Mouse (Mus musculus) liver, embryonic 14.5 days (tissue): ENCODE results near the gene Tfip11. TPM values are rescaled to one million over a fixed set of nuclear protein-coding genes. Genes with fewer than 3 reads are reported as not detected.
A peak's percentile ranks its signal among the peaks of the same experiment; 100 is the strongest.

Experiments used
- ATAC-seq: fragments of 200-750 bp; cut with Nextera tagmentation; 2 replicates; pipeline ENCODE4 v1.8.0; 2017; ENCODE audit warnings: moderate number of reproducible peaks, mild to moderate bottlenecking, moderate library complexity; ENCODE audit not compliant: insufficient read depth
- DNase-seq, 3 experiments: peaks; one replicate each; pipeline ENCODE4 v3.0.0-alpha.2; 2012 to 2013; ENCODE audit warnings: low read depth in 3 of 3, low spot score in 3 of 3
- H3K27ac ChIP-seq: fragments of 300-500 bp; sonication (generic); 2 replicates; pipeline ENCODE4 v1.5.1; 2014; ENCODE audit warnings: moderate library complexity, mild to moderate bottlenecking, control low read depth, inconsistent platforms
- H3K27me3 ChIP-seq: fragments of 300-500 bp; sonication (generic); 2 replicates; pipeline ENCODE4 v1.6.1; 2014; ENCODE audit warnings: mild to moderate bottlenecking, low read length, moderate library complexity; ENCODE audit not compliant: control insufficient read depth, insufficient read depth
- H3K36me3 ChIP-seq: fragments of 300-500 bp; sonication (generic); replicated peaks from 2 replicates; pipeline ENCODE4 v1.6.1; 2014; ENCODE audit warnings: low read depth; ENCODE audit not compliant: control insufficient read depth, insufficient read depth
- H3K4me1 ChIP-seq, 2 experiments: fragments of 200-500 bp in 1 of 2; fragments of 300-500 bp in 1 of 2; sonication (generic) in 1 of 2; replicated peaks; 2 replicates each; pipeline ENCODE4 v1.6.1; 2012 to 2014; ENCODE audit warnings: antibody characterized with exemption in 1 of 2, inconsistent platforms in 1 of 2, low read length in 1 of 2; ENCODE audit not compliant: control insufficient read depth in 2 of 2, insufficient read depth in 2 of 2
- H3K4me2 ChIP-seq: fragments of 300-500 bp; sonication (generic); 2 replicates; pipeline ENCODE4 v1.6.1; 2014; ENCODE audit warnings: low read depth, mild to moderate bottlenecking, control low read depth, moderate library complexity
- H3K4me3 ChIP-seq, 2 experiments: fragments of 200-500 bp in 1 of 2; fragments of 300-500 bp in 1 of 2; sonication (generic) in 1 of 2; 2 replicates each; pipeline ENCODE4 v1.5.1; 2012 to 2014; ENCODE audit warnings: low read depth in 2 of 2, low read length in 2 of 2, mild to moderate bottlenecking in 2 of 2, control low read depth in 1 of 2, inconsistent platforms in 1 of 2, moderate library complexity in 1 of 2; ENCODE audit not compliant: insufficient read depth in 1 of 2
- H3K9ac ChIP-seq: fragments of 300-500 bp; sonication (generic); replicated peaks from 2 replicates; pipeline ENCODE4 v1.6.1; 2014; ENCODE audit warnings: mild to moderate bottlenecking, control low read depth, moderate library complexity
- H3K9me3 ChIP-seq: fragments of 300-500 bp; sonication (generic); 2 replicates; pipeline ENCODE4 v1.6.1; 2016; ENCODE audit warnings: low read length, mixed read lengths; ENCODE audit not compliant: control insufficient read depth
- CTCF ChIP-seq: IDR thresholded peaks from 2 replicates; pipeline ENCODE4 v1.5.1; 2016; ENCODE audit warnings: antibody characterized with exemption, low read depth, control low read depth
- EP300 ChIP-seq: IDR thresholded peaks from 2 replicates; pipeline ENCODE4 v1.6.1; 2016; ENCODE audit warnings: antibody characterized with exemption, low read depth
- WGBS: fragments of 180-500 bp; shearing (Covaris S2); extraction: QIAGEN DNeasy Blood & Tissue Kit; methylation state at CpG from one replicate; pipeline ENCODE4 v1.1.7; 2014; ENCODE audit not compliant: insufficient replicate concordance; 5-methylcytosine and 5-hydroxymethylcytosine counted together
- polyA plus RNA-seq, 2 experiments: library from polyadenylated mRNA; depleted of rRNA in 1 of 2; stranded (reverse) in 1 of 2; unstranded in 1 of 2; fragments of >200 nt; fragmentation: Nextera tagmentation in 1 of 2; extraction: Ambion mirVana in 1 of 2; gene quantifications; 2 replicates each; pipeline versions ENCODE4 v1.2.1 to v1.2.3; 2012 to 2014

Tfip11 gene
- polyA plus RNA-seq, 2 experiments: 8.0 to 11.6 TPM

GRCm38 (mm10) chr5:112327854-112328253 is 1.7 kb downstream of the Tfip11 start:
- DNase-seq: no peak
- no peaks in the 10 kb centered on the region for H3K27me3 ChIP-seq
- H3K4me3 ChIP-seq: no peak overlapping the region
- H3K9me3 ChIP-seq: no peaks in the 10 kb centered on the region
- H3K36me3 ChIP-seq: peaks cover 21% of the 10 kb centered on the region
- 86% methylated on average over 15 of the region's 15 CpGs for WGBS
- H3K4me1 ChIP-seq: peaks cover 18 to 20% of the 10 kb centered on the region in 2 experiments
- no peak overlapping the region for H3K27ac ChIP-seq
- TF ChIP-seq EP300 (no peak), CTCF (no peak)
- no peak overlapping the region for H3K4me2 ChIP-seq
- no peak for ATAC-seq
- H3K9ac ChIP-seq: no peak overlapping the region

- Histone ChIP-seq H3K4me3 (no peak overlapping the region), H3K27me3 (no peaks in the 10 kb centered on the region), H3K4me1 (peaks cover 11 to 12% of the 10 kb centered on the region in 2 experiments), H3K9me3 (no peaks in the 10 kb centered on the region), H3K4me2 (no peak overlapping the region), H3K27ac (no peak overlapping the region), H3K9ac (no peak overlapping the region), H3K36me3 (peaks cover 35% of the 10 kb centered on the region)
- 84% methylated on average over 14 of the region's 14 CpGs for WGBS
- TF ChIP-seq CTCF: no peak
- no peak for TF ChIP-seq EP300
- ATAC-seq (no peak), DNase-seq (no peak)
Measured at GRCm38 (mm10) chr5:112329805-112330564, 3.8 kb downstream of the Tfip11 start.

GRCm38 (mm10) chr5:112335473-112335872 is 9.3 kb downstream of the Tfip11 start:
- Histone ChIP-seq H3K4me1 (no peaks in the 10 kb centered on the region), H3K4me3 (no peak overlapping the region), H3K27me3 (no peaks in the 10 kb centered on the region), H3K9me3 (no peaks in the 10 kb centered on the region), H3K27ac (no peak overlapping the region), H3K4me2 (no peak overlapping the region), H3K9ac (no peak overlapping the region), H3K36me3 (peaks cover 68% of the 10 kb centered on the region)
- no peak for DNase-seq
- WGBS: 28% methylated on average over 2 of the region's 2 CpGs
- ATAC-seq: peak; percentile 30; the same call in 1 of the 2 replicates
- TF ChIP-seq CTCF: peak; percentile 83
- TF ChIP-seq EP300: no peak

- H3K4me2 ChIP-seq: no peak overlapping the region
- ATAC-seq (no peak), DNase-seq (no peak)
- 88% methylated on average over 22 of the region's 22 CpGs for WGBS
- H3K9me3 ChIP-seq: no peaks in the 10 kb centered on the region
- no peak overlapping the region for H3K9ac ChIP-seq
- H3K27me3 ChIP-seq: no peaks in the 10 kb centered on the region
- peaks cover 59% of the 10 kb centered on the region for H3K36me3 ChIP-seq
- TF ChIP-seq EP300: no peak
- TF ChIP-seq CTCF: no peak
- H3K4me1 ChIP-seq: peaks cover 1 to 4% of the 10 kb centered on the region in 2 experiments; a peak in 3 of 4 replicates
- no peak overlapping the region for H3K4me3 ChIP-seq
- H3K27ac ChIP-seq: no peak overlapping the region
Measured at GRCm38 (mm10) chr5:112337004-112337403, 10.8 kb downstream of the Tfip11 start.

- Histone ChIP-seq H3K9ac (no peak overlapping the region), H3K4me1 (peaks cover 5 to 14% of the 10 kb centered on the region in 2 experiments), H3K27me3 (no peaks in the 10 kb centered on the region), H3K4me2 (no peak overlapping the region), H3K27ac (no peak overlapping the region), H3K9me3 (no peaks in the 10 kb centered on the region), H3K4me3 (no peak overlapping the region), H3K36me3 (peaks cover 44% of the 10 kb centered on the region)
- DNase-seq (no peak), ATAC-seq (no peak)
- WGBS: 63% methylated on average over 7 of the region's 7 CpGs
- TF ChIP-seq EP300 (no peak), CTCF (no peak)
Measured at GRCm38 (mm10) chr5:112339215-112339614, 13.1 kb downstream of the Tfip11 start.
